Mouse (Mus musculus): ENCODE results near the gene Gm45785.

- TF ChIP-seq CHD2 (IDR thresholded peaks at IDR 0.05; ENCODE audit: low read depth, low read length) (no peak), ZC3H11A (IDR thresholded peaks at IDR 0.05; ENCODE audit: borderline replicate concordance, low read depth, low read length) (no peak), MAFK (IDR thresholded peaks at IDR 0.05; ENCODE audit: insufficient read depth, low read depth, low read length) (no peak)
Observed at GRCm38 (mm10) chr7:140851916-140852315, 4.2 kb downstream of the Gm45785 start.

Measured in ES-E14 (cell line).